Mouse (Mus musculus) cortical plate, adult 2 months (tissue): ENCODE results near the gene Serpina12. TPM values are rescaled to one million over a fixed set of nuclear protein-coding genes. Genes with fewer than 3 reads are reported as not detected.

Source experiments
- H3K27ac ChIP-seq: fragments of 200-500 bp; 2 replicates; pipeline ENCODE4 v1.5.1; 2012; ENCODE audit warnings: low read length, control low read depth, inconsistent platforms; ENCODE audit not compliant: insufficient read depth
- H3K4me1 ChIP-seq: fragments of 200-500 bp; 2 replicates; pipeline ENCODE4 v1.6.1; 2011; ENCODE audit warnings: low read length; ENCODE audit not compliant: control insufficient read depth, insufficient read depth
- H3K4me3 ChIP-seq: fragments of 200-500 bp; 2 replicates; pipeline ENCODE4 v1.5.1; 2011; ENCODE audit warnings: mild to moderate bottlenecking, low read length, control low read depth; ENCODE audit not compliant: insufficient read depth
- CTCF ChIP-seq: fragments of 200-500 bp; IDR thresholded peaks from 2 replicates; pipeline ENCODE4 v1.5.1; 2011; ENCODE audit warnings: mild to moderate bottlenecking, control low read depth, low read length; ENCODE audit not compliant: insufficient read depth; ENCODE audit errors: extremely low read depth
- POLR2A ChIP-seq: fragments of 200-500 bp; IDR thresholded peaks from 2 replicates; pipeline ENCODE4 v1.6.1; 2011; ENCODE audit warnings: mild to moderate bottlenecking, low read length, control low read depth; ENCODE audit not compliant: insufficient read depth; ENCODE audit errors: extremely low read depth
- polyA plus RNA-seq: library from polyadenylated mRNA; depleted of rRNA; stranded (reverse); fragments of >200 nt; gene quantifications from 2 replicates; pipeline ENCODE4 v1.2.3, GENCODE M21; 2012

The Serpina12 gene
- polyA plus RNA-seq, 1 experiment = not detected

DNA sequence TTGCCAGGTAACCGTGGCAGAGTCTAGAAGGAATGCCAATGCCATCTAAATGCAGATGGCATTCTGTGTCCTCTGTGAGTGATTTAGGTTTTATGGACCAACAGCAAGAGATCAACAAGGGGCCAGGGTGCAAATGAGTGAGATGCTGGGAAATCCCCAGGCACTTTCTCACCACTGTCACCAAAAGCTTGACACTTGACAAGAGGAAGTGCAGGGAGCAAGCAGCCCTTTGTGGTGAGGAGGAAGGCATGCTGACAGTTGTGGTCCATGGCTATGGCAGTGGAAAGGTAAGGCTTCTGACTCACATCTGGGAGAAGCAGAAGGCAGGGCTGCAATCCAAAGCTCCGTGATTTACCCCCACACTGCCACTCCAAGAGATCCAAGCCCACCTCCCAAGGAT is 17.6 kb upstream of the Serpina12 start:
- TF ChIP-seq POLR2A (no peak), CTCF (no peak)

DNA sequence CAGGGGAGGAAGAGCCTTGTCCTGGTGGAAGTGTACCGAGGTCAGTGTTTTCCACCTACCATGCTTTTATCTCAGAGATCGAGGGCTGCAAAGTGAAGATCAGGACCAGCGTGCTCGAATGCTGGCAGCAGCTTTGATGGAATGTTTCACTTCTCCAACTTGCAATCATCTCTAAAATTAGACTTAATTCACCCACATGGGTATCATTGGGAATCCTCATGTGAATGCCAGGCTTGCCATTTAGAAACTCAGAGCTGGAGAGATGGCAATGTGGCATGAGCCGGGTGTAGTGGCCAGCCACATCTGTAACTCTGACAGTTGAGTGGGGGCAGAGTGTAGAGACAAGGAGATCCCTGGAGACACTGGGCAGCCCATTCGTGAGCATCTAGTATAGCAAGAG is 15.9 kb upstream of the Serpina12 start:
- TF ChIP-seq CTCF = no peak
- TF ChIP-seq POLR2A = no peak
- Histone ChIP-seq H3K27ac (no peak overlapping the region), H3K4me1 (peaks cover 6% of the 10 kb centered on the region), H3K4me3 (no peak overlapping the region)

More for the DNA sequence above, 17.6 kb upstream of the Serpina12 start:
- no peak overlapping the region for H3K27ac ChIP-seq
- peaks cover 6% of the 10 kb centered on the region for H3K4me1 ChIP-seq
- H3K4me3 ChIP-seq = no peak overlapping the region

DNA sequence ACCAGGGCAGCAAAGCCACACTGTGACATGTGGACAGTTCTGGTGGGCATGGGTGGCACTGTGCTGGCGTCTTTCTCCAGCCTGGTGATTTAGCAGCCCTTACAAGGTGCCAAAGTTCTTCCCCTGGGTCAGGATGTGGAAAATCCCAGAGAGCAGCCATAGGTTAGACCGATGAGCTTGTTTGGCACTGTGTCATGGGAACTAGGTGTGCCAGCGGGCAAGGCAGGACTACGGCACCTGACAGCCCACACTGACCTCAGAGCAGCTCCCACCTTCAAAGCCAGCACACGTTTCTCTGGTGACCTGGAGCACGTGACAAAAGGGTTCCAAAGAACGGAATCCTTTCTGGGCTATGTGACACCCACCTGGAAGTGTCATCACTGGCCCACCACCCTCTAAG is 13.3 kb upstream of the Serpina12 start:
- Histone ChIP-seq H3K4me3 (no peak overlapping the region), H3K27ac (no peak overlapping the region), H3K4me1 (peaks cover 4% of the 10 kb centered on the region)
- TF ChIP-seq CTCF (no peak), POLR2A (no peak)

DNA sequence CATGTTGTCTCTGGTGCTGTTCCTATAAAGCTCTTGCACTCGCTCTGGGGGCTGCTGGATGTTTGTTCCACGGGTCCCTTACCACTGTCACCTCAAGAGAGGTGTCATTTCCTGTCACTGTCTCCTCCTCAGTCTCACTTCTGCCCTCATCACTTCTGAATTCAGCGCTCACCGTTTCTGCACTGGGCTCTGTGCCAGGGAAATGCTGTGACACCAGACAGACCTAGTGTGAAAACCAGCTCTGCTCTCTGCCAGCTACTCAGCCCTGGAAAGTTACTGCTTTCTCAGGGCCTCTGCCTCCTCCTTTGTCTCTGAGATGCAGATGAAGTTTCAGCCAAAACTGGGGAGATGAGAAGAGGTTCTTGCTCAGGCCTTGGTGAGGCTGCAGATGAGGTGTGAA is 12.8 kb upstream of the Serpina12 start:
- no peak overlapping the region for H3K27ac ChIP-seq
- TF ChIP-seq CTCF (no peak), POLR2A (no peak)
- no peak overlapping the region for H3K4me3 ChIP-seq

DNA sequence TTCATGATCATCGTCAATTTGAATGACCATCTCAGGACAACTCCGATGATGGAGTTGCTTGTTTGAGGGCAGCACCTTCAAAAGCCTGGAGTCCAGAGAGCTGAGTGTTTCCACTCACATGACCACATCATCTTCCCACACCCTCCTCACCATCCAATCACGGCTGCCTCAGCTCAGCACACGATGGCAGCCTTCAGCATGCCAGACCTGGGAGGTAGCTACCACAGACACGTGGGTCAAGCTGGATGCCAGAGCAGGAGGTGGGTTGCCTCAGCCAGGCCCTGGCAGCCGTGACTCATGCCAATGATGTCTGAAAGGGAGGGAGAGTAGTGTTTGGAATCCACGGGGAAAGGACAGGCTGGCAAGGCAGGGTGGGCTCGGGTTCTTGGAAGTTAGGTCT is 11.5 kb upstream of the Serpina12 start:
- Histone ChIP-seq H3K27ac (no peak overlapping the region), H3K4me1 (peaks cover 4% of the 10 kb centered on the region), H3K4me3 (no peak overlapping the region)
- TF ChIP-seq CTCF = no peak
- no peak for TF ChIP-seq POLR2A

More for the DNA sequence above, 12.8 kb upstream of the Serpina12 start:
- peaks cover 4% of the 10 kb centered on the region for H3K4me1 ChIP-seq

DNA sequence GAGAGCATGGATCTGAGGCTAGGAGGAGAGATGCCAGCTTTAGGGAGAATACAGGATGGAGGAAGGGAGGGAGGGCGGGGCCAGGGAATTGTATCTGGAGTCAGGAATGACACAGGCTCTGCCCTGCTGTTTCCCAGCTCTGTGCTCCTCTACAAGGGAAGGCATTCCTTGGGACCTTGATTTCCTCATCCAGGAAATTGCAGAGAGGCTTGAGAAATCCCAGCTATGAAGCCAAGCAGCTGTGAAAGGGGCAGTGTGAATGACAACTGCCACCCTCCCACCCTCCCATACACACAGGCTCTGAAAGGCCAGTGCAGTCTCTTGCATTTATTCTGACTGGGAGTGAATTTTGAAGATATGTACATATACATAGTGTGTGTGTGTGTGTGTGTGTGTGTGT is 9.8 kb upstream of the Serpina12 start:
- TF ChIP-seq CTCF = no peak
- no peak for TF ChIP-seq POLR2A
- H3K4me3 ChIP-seq = no peak overlapping the region
- no peak overlapping the region for H3K27ac ChIP-seq
- H3K4me1 ChIP-seq = peaks cover 3% of the 10 kb centered on the region; the same call in 1 of the 2 replicates

DNA sequence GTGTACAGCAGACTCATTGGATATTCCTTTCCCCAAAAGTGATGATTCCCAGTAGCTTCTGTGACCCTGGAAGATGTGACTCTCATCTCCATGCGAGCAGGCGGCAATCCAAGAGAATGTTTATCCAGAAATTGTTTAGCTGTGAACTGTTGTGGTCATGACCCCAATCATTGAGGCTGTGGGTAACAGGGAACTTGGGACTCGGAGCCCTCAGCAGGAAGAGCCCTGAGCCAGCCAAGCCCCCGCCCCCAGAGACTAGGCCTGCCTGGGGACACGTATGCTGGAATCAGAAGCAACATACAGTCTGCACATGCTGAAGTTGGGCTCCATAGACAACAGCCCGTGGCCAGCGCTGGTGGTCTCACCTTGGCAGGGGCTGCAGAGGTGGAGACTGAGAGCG is 1.5 kb upstream of the Serpina12 start:
- Histone ChIP-seq H3K4me3 (no peak overlapping the region), H3K27ac (no peak overlapping the region), H3K4me1 (no peaks in the 10 kb centered on the region)
- TF ChIP-seq POLR2A (no peak), CTCF (no peak)

DNA sequence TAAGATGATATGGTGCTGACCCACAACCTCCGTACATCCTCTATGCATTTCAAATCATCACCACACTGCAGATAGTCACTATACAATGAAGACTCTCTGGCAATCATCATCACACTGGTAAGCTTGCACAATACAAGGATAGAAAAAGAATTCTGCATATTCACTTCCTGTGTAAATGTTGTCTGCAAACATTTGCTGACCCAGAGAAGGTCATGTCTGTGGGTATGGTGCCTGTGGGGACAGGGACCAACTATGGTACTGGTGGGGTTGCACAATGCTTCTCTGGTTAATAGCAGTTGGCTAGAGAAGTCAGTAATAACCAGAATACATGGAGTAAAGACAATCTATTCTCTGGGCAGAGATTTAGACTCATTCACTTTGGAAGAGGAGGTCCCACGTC is 1.5 kb downstream of the Serpina12 start:
- TF ChIP-seq POLR2A = no peak
- no peak for TF ChIP-seq CTCF

DNA sequence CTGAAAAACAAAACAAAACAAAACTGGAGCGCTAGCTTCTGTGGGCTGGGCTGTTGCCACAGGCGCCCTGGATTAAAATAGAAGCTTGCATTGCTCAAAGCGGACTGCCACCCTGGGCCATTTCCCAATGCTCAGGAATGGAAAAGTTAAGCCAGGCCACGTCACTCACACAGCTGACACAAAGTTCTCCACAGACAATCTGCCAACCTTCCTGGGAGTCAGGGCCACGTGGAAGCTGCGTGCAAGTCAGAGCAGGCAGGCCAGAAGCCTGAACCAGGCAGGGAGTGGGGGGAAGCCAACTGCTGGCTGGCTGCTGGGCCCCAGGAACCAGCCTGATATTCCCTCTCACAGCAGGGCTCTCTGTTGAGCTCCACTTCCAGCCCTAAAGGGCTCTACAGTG is 2.8 kb downstream of the Serpina12 start:
- no peak overlapping the region for H3K27ac ChIP-seq
- TF ChIP-seq CTCF = no peak
- no peak for TF ChIP-seq POLR2A
- no peaks in the 10 kb centered on the region for H3K4me1 ChIP-seq
- no peak overlapping the region for H3K4me3 ChIP-seq

More for the DNA sequence above, 1.5 kb downstream of the Serpina12 start:
- Histone ChIP-seq H3K27ac (no peak overlapping the region), H3K4me3 (no peak overlapping the region), H3K4me1 (no peaks in the 10 kb centered on the region)

DNA sequence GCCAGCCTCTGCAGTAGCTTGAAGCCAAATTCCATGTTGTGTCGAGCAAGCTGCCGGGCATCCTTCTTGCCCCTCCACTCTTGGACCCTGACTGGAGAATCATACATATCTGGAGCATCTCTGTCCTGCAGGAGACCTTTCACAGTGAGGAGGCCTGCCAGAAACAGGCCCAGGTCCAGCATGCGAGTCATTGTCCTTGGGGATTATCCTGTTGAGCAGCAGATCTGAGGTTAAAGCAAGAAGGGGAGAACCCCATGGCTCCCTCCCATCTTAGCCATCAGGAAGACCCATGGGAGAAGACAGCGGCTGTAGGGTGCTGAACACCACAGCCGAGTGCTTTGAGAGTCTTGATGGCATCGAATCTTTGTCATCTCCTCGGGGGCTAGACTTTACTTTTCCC is 6.1 kb downstream of the Serpina12 start:
- TF ChIP-seq CTCF = no peak
- TF ChIP-seq POLR2A = no peak
- Histone ChIP-seq H3K27ac (no peak overlapping the region), H3K4me1 (no peaks in the 10 kb centered on the region), H3K4me3 (no peak overlapping the region)
